Mouse (Mus musculus): Measurements from ENCODE around the gene Klhl26.

DNA sequence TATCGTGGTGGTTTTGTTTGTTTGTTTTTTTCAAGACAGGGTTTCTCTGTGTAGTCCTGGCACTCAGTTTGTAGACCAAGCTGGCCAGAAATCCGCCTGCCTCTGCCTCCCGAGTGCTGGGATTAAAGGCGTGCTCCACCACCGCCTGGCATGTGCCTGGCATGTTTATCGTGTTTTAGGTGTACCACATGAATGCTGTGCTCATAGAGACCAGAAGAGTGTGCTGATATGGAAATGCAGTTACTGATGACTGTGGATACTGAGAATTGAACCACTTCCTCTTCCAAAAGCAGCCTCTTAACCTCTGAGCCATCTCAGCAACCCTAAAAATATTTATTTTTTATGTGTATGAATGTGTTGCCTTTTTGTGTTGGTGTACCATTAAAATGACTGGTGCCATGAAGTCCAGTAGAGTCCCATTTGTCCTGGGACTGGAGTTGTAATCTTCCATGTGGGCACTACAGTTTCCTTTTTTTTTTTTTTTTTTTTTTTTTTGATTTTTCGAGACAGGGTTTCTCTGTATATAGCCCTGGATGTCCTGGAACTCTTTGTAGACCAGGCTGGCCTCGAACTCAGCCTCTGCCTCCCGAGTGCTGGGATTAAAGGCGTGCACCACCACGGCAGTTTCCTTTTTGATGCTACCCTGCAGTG, 35.6 kb upstream of the Klhl26 start:
- no peak for TF ChIP-seq CTCF (IDR thresholded peaks at IDR 0.05)
- no peak for TF ChIP-seq EP300 (IDR thresholded peaks at IDR 0.05)
